Mouse (Mus musculus): ENCODE measurements around the gene Zfp451. TPM values are rescaled to one million over a fixed set of nuclear protein-coding genes. Genes with fewer than 3 reads are reported as not detected.

Zfp451 gene
- polyA plus RNA-seq, 1 experiment from 2014 or later, result 47.5 TPM

DNA sequence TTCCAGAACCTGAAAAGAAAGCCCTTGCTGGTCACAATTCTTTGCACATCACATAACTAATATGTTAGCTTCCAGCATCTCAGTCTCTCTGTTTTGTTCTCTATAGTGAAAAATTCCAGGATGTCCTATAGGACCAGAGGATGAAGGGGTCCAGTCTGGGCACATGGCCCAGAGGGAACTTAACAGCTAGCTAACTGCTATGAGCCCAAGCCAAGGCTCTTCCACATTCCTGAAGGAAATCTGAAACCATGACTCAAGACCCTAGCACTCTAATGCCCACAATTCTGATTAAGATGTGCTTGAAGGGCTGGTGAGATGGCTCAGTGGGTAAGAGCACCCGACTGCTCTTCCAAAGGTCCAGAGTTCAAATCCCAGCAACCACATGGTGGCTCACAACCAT is 96.8 kb downstream of the Zfp451 start:
- no peak overlapping the region for H3K9ac ChIP-seq (ENCODE audit: low read length)
- no peaks in the 10 kb centered on the region for H3K4me1 ChIP-seq (ENCODE audit: control insufficient read depth, insufficient read depth, low read length)
- H3K27ac ChIP-seq (ENCODE audit: low read depth, low read length), result no peak overlapping the region

DNA sequence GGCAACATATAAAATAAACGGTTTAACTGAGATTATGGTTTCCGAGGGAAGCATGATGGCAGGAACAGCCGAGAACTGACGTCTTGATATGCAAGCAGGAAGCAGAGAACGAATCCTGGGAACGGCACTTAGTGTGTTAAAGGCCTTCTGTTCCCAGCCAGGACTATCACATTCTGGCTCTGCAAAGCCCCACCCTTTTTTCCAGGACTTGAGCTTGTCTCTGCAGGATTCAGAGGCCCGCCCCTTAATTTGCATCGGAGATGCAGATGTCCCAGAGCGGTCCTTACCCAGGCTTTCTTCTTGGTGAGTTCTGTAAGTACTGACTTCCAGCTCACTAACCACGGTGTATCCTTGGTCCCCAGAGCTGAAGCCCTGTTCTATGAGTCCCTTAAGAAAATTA is 99.6 kb downstream of the Zfp451 start:
- Histone ChIP-seq H3K4me2 (ENCODE audit: low read depth) (peak overlapping the region; percentile 15; the same call in 1 of the 2 replicates), H3K27me3 (ENCODE audit: control insufficient read depth, insufficient read depth, low read length) (no peaks in the 10 kb centered on the region), H3K9ac (ENCODE audit: low read length) (no peak overlapping the region), H3K9me3 (ENCODE audit: control insufficient read depth, low read length) (no peaks in the 10 kb centered on the region), H3K4me1 (ENCODE audit: control insufficient read depth, insufficient read depth, low read length) (no peaks in the 10 kb centered on the region), H3K27ac (ENCODE audit: low read depth, low read length) (no peak overlapping the region), H3K36me3 (ENCODE audit: control insufficient read depth, insufficient read depth, low read length) (no peaks in the 10 kb centered on the region), H3K4me3 (ENCODE audit: low read depth, low read length) (no peak overlapping the region)
- DNase-seq (ENCODE audit: low spot score), result peak; percentile 51
- WGBS, result 5% methylated on average over 10 of the region's 10 CpGs
- ATAC-seq (ENCODE audit: insufficient read depth, low FRiP score, low TSS enrichment), result 0 out of 2 replicates have a peak, but pooled peaks have one; percentile 46

More for the DNA sequence above, 96.8 kb downstream of the Zfp451 start:
- no peak overlapping the region for H3K4me2 ChIP-seq (ENCODE audit: low read depth)
- H3K9me3 ChIP-seq (ENCODE audit: control insufficient read depth, low read length), result no peaks in the 10 kb centered on the region
- H3K4me3 ChIP-seq (ENCODE audit: low read depth, low read length), result no peak overlapping the region
- H3K36me3 ChIP-seq (ENCODE audit: control insufficient read depth, insufficient read depth, low read length), result no peaks in the 10 kb centered on the region
- ATAC-seq (ENCODE audit: insufficient read depth, low FRiP score, low TSS enrichment) (no peak), DNase-seq (ENCODE audit: low spot score) (no peak)
- no peaks in the 10 kb centered on the region for H3K27me3 ChIP-seq (ENCODE audit: control insufficient read depth, insufficient read depth, low read length)
- 93% methylated on average over 1 of the region's 1 CpGs for WGBS

DNA sequence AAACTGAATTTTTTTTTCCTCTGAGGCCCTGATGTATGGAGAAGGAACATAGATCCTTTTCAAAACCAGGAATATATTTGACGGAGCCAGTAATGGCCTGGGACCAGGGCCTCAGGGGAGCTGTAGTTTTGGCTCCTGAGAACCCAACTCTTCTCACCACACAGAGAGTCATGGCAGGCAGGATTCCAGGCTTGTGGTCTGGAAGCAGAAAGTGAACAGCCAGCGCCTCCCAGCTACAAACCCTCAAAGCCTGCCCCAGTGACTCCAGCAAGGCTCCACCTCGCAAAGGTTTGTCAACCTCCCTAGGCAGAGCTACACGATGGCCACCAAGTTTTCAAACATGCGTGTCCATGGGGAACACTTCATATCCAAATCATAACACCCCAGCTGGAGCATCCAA is 102.4 kb downstream of the Zfp451 start:
- H3K4me2 ChIP-seq (ENCODE audit: low read depth), result no peak overlapping the region
- DNase-seq (ENCODE audit: low spot score) (no peak), ATAC-seq (ENCODE audit: insufficient read depth, low FRiP score, low TSS enrichment) (no peak)
- no peaks in the 10 kb centered on the region for H3K9me3 ChIP-seq (ENCODE audit: control insufficient read depth, low read length)
- H3K36me3 ChIP-seq (ENCODE audit: control insufficient read depth, insufficient read depth, low read length), result no peaks in the 10 kb centered on the region
- no peak overlapping the region for H3K4me3 ChIP-seq (ENCODE audit: low read depth, low read length)
- no peaks in the 10 kb centered on the region for H3K4me1 ChIP-seq (ENCODE audit: control insufficient read depth, insufficient read depth, low read length)
- H3K27me3 ChIP-seq (ENCODE audit: control insufficient read depth, insufficient read depth, low read length), result no peaks in the 10 kb centered on the region
- 92% methylated on average over 5 of the region's 5 CpGs for WGBS
- no peak overlapping the region for H3K27ac ChIP-seq (ENCODE audit: low read depth, low read length)
- H3K9ac ChIP-seq (ENCODE audit: low read length), result no peak overlapping the region

Other genes with a start within 250 kb of the Zfp451 start
- gene Prim2, start 144.8 kb downstream of the Zfp451 start, polyA plus RNA-seq (2014; fragmentation: Nextera tagmentation; extraction: Ambion mirVana), result 41.9 and 47.9 TPM in 2 replicates
- 26.2 and 27.5 TPM in 2 replicates for gene Rab23, start 94.7 kb downstream of the Zfp451 start, polyA plus RNA-seq (2014; fragmentation: Nextera tagmentation; extraction: Ambion mirVana)
- 28.5 and 29.5 TPM in 2 replicates for gene Bag2, start 56.8 kb downstream of the Zfp451 start, polyA plus RNA-seq (2014; fragmentation: Nextera tagmentation; extraction: Ambion mirVana)
- 2.1 and 2.8 TPM in 2 replicates for gene Bend6, start 93.2 kb upstream of the Zfp451 start, polyA plus RNA-seq (2014; fragmentation: Nextera tagmentation; extraction: Ambion mirVana)
- gene Dst, start 93.6 kb upstream of the Zfp451 start, polyA plus RNA-seq (2014; fragmentation: Nextera tagmentation; extraction: Ambion mirVana), result 42.2 and 46.2 TPM in 2 replicates